Mouse (Mus musculus): Measurements from ENCODE around the gene Hs6st1. TPM values are rescaled to one million over a fixed set of nuclear protein-coding genes. Genes with fewer than 3 reads are reported as not detected.

Hs6st1 gene
- polyA plus RNA-seq, 1 experiment from 2014 or later, result 12.8 TPM

GRCm38 (mm10) chr1:36095423-36096272 is 27.4 kb downstream of the Hs6st1 start:
- H3K27ac ChIP-seq (ENCODE audit: low read depth), result peak overlapping the region; percentile 93
- WGBS (ENCODE audit: insufficient replicate concordance), result 64% methylated on average over 12 of the region's 12 CpGs
- peak overlapping the region; percentile 41 for H3K9ac ChIP-seq (replicated peaks)
- peaks cover 66% of the 10 kb centered on the region for H3K36me3 ChIP-seq (replicated peaks; ENCODE audit: insufficient read depth, low read length)
- peak overlapping the region; percentile 58 for H3K4me2 ChIP-seq (ENCODE audit: low read depth, low read length)
- ATAC-seq (peak; percentile 70), DNase-seq (peak; percentile 70)
- H3K4me3 ChIP-seq (ENCODE audit: low read depth, low read length), result no peak overlapping the region; the same call in 1 of the 2 replicates
- no peaks in the 10 kb centered on the region for H3K9me3 ChIP-seq (ENCODE audit: low read length)
- H3K27me3 ChIP-seq (ENCODE audit: insufficient read depth, low read length), result no peaks in the 10 kb centered on the region
- TF ChIP-seq CTCF (IDR thresholded peaks at IDR 0.05; ENCODE audit: low read depth) (no peak), EP300 (IDR thresholded peaks at IDR 0.05; ENCODE audit: low read depth) (peak; percentile 77)
- peaks cover 68% of the 10 kb centered on the region for H3K4me1 ChIP-seq (ENCODE audit: insufficient read depth)

GRCm38 (mm10) chr1:36098432-36098831 is 30.2 kb downstream of the Hs6st1 start:
- Histone ChIP-seq H3K4me2 (ENCODE audit: low read depth, low read length) (no peak overlapping the region), H3K36me3 (replicated peaks; ENCODE audit: insufficient read depth, low read length) (peaks cover 70% of the 10 kb centered on the region), H3K27ac (ENCODE audit: low read depth) (no peak overlapping the region; the same call in 1 of the 2 replicates), H3K4me3 (ENCODE audit: low read depth, low read length) (no peak overlapping the region), H3K9ac (replicated peaks) (no peak overlapping the region), H3K27me3 (ENCODE audit: insufficient read depth, low read length) (no peaks in the 10 kb centered on the region), H3K4me1 (ENCODE audit: insufficient read depth) (peaks cover 43% of the 10 kb centered on the region), H3K9me3 (ENCODE audit: low read length) (no peaks in the 10 kb centered on the region)
- DNase-seq (no peak), ATAC-seq (no peak)
- no peak for TF ChIP-seq CTCF (IDR thresholded peaks at IDR 0.05; ENCODE audit: low read depth)
- no peak for TF ChIP-seq EP300 (IDR thresholded peaks at IDR 0.05; ENCODE audit: low read depth)
- 88% methylated on average over 4 of the region's 4 CpGs for WGBS (ENCODE audit: insufficient replicate concordance)

GRCm38 (mm10) chr1:36100371-36100770 is 32.2 kb downstream of the Hs6st1 start:
- no peak for ATAC-seq
- Histone ChIP-seq H3K27me3 (ENCODE audit: insufficient read depth, low read length) (no peaks in the 10 kb centered on the region), H3K27ac (ENCODE audit: low read depth) (no peak overlapping the region), H3K36me3 (replicated peaks; ENCODE audit: insufficient read depth, low read length) (peaks cover 71% of the 10 kb centered on the region), H3K4me1 (ENCODE audit: insufficient read depth) (peaks cover 24% of the 10 kb centered on the region), H3K4me3 (ENCODE audit: low read depth, low read length) (no peak overlapping the region), H3K9me3 (ENCODE audit: low read length) (no peaks in the 10 kb centered on the region), H3K4me2 (ENCODE audit: low read depth, low read length) (no peak overlapping the region), H3K9ac (replicated peaks) (no peak overlapping the region)
- WGBS (ENCODE audit: insufficient replicate concordance), result 73% methylated on average over 3 of the region's 3 CpGs
- TF ChIP-seq CTCF (IDR thresholded peaks at IDR 0.05; ENCODE audit: low read depth), result no peak
- DNase-seq, result no peak

GRCm38 (mm10) chr1:36105917-36106706 is 37.9 kb downstream of the Hs6st1 start:
- H3K27me3 ChIP-seq (ENCODE audit: insufficient read depth, low read length), result no peaks in the 10 kb centered on the region
- H3K36me3 ChIP-seq (replicated peaks; ENCODE audit: insufficient read depth, low read length), result peaks cover 49% of the 10 kb centered on the region
- no peaks in the 10 kb centered on the region for H3K9me3 ChIP-seq (ENCODE audit: low read length)
- H3K9ac ChIP-seq (replicated peaks), result no peak overlapping the region
- no peak; the same call in none of the 2 replicates for ATAC-seq
- no peaks in the 10 kb centered on the region; the same call in 1 of the 2 replicates for H3K4me1 ChIP-seq (ENCODE audit: insufficient read depth)
- no peak overlapping the region for H3K27ac ChIP-seq (ENCODE audit: low read depth)
- no peak overlapping the region for H3K4me3 ChIP-seq (ENCODE audit: low read depth, low read length)
- DNase-seq, result no peak
- H3K4me2 ChIP-seq (ENCODE audit: low read depth, low read length), result no peak overlapping the region
- whole genome bisulfite sequencing (ENCODE audit: insufficient replicate concordance), result 93% methylated on average over 11 of the region's 11 CpGs
- TF ChIP-seq EP300 (IDR thresholded peaks at IDR 0.05; ENCODE audit: low read depth) (no peak), CTCF (IDR thresholded peaks at IDR 0.05; ENCODE audit: low read depth) (no peak)

- 78% methylated on average over 4 of the region's 4 CpGs for WGBS (ENCODE audit: insufficient replicate concordance)
- H3K27me3 ChIP-seq (ENCODE audit: insufficient read depth, low read length), result no peaks in the 10 kb centered on the region; the same call in 1 of the 2 replicates
- peaks cover 18% of the 10 kb centered on the region for H3K36me3 ChIP-seq (replicated peaks; ENCODE audit: insufficient read depth, low read length)
- DNase-seq, result no peak
- H3K4me3 ChIP-seq (ENCODE audit: low read depth, low read length), result no peak overlapping the region
- H3K27ac ChIP-seq (ENCODE audit: low read depth), result no peak overlapping the region
- ATAC-seq, result no peak
- no peaks in the 10 kb centered on the region for H3K9me3 ChIP-seq (ENCODE audit: low read length)
- H3K9ac ChIP-seq (replicated peaks), result no peak overlapping the region
- H3K4me1 ChIP-seq (ENCODE audit: insufficient read depth), result no peaks in the 10 kb centered on the region
- TF ChIP-seq EP300 (IDR thresholded peaks at IDR 0.05; ENCODE audit: low read depth) (no peak), CTCF (IDR thresholded peaks at IDR 0.05; ENCODE audit: low read depth) (no peak)
- no peak overlapping the region for H3K4me2 ChIP-seq (ENCODE audit: low read depth, low read length)
Observed at GRCm38 (mm10) chr1:36109987-36110386, 41.8 kb downstream of the Hs6st1 start.

GRCm38 (mm10) chr1:36112665-36113064 is 44.5 kb downstream of the Hs6st1 start:
- no peaks in the 10 kb centered on the region; the same call in 1 of the 2 replicates for H3K27me3 ChIP-seq (ENCODE audit: insufficient read depth, low read length)
- no peak for DNase-seq
- no peak overlapping the region for H3K27ac ChIP-seq (ENCODE audit: low read depth)
- no peaks in the 10 kb centered on the region for H3K9me3 ChIP-seq (ENCODE audit: low read length)
- 91% methylated on average over 3 of the region's 3 CpGs for WGBS (ENCODE audit: insufficient replicate concordance)
- H3K4me2 ChIP-seq (ENCODE audit: low read depth, low read length), result no peak overlapping the region
- no peaks in the 10 kb centered on the region for H3K36me3 ChIP-seq (replicated peaks; ENCODE audit: insufficient read depth, low read length)
- no peak overlapping the region for H3K4me3 ChIP-seq (ENCODE audit: low read depth, low read length)
- H3K9ac ChIP-seq (replicated peaks), result no peak overlapping the region
- ATAC-seq, result no peak
- no peaks in the 10 kb centered on the region for H3K4me1 ChIP-seq (ENCODE audit: insufficient read depth)
- TF ChIP-seq CTCF (IDR thresholded peaks at IDR 0.05; ENCODE audit: low read depth), result no peak
- no peak for TF ChIP-seq EP300 (IDR thresholded peaks at IDR 0.05; ENCODE audit: low read depth)

Data from liver, postnatal 0 days (tissue).